Mouse (Mus musculus) liver, embryonic 14.5 days (tissue): ENCODE measurements at regions not wholly inside any gene's neighbourhood (a gene's known extent, or its start where the extent isn't known, plus 50 kb on each side); places are given as distances from the start of the nearest gene placed in this dataset.

Experiments used
- ATAC-seq: fragments of 200-750 bp; cut with Nextera tagmentation; 2 replicates; pipeline ENCODE4 v1.8.0; 2017; ENCODE audit warnings: moderate number of reproducible peaks, mild to moderate bottlenecking, moderate library complexity; ENCODE audit not compliant: insufficient read depth
- DNase-seq, 3 experiments: peaks; one replicate each; pipeline ENCODE4 v3.0.0-alpha.2; 2012 to 2013; ENCODE audit warnings: low read depth in 3 of 3, low spot score in 3 of 3
- H3K27ac ChIP-seq: fragments of 300-500 bp; sonication (generic); 2 replicates; pipeline ENCODE4 v1.5.1; 2014; ENCODE audit warnings: moderate library complexity, mild to moderate bottlenecking, control low read depth, inconsistent platforms
- H3K27me3 ChIP-seq: fragments of 300-500 bp; sonication (generic); 2 replicates; pipeline ENCODE4 v1.6.1; 2014; ENCODE audit warnings: mild to moderate bottlenecking, low read length, moderate library complexity; ENCODE audit not compliant: control insufficient read depth, insufficient read depth
- H3K36me3 ChIP-seq: fragments of 300-500 bp; sonication (generic); replicated peaks from 2 replicates; pipeline ENCODE4 v1.6.1; 2014; ENCODE audit warnings: low read depth; ENCODE audit not compliant: control insufficient read depth, insufficient read depth
- H3K4me1 ChIP-seq, 2 experiments: fragments of 200-500 bp in 1 of 2; fragments of 300-500 bp in 1 of 2; sonication (generic) in 1 of 2; replicated peaks; 2 replicates each; pipeline ENCODE4 v1.6.1; 2012 to 2014; ENCODE audit warnings: antibody characterized with exemption in 1 of 2, inconsistent platforms in 1 of 2, low read length in 1 of 2; ENCODE audit not compliant: control insufficient read depth in 2 of 2, insufficient read depth in 2 of 2
- H3K4me2 ChIP-seq: fragments of 300-500 bp; sonication (generic); 2 replicates; pipeline ENCODE4 v1.6.1; 2014; ENCODE audit warnings: low read depth, mild to moderate bottlenecking, control low read depth, moderate library complexity
- H3K4me3 ChIP-seq, 2 experiments: fragments of 200-500 bp in 1 of 2; fragments of 300-500 bp in 1 of 2; sonication (generic) in 1 of 2; 2 replicates each; pipeline ENCODE4 v1.5.1; 2012 to 2014; ENCODE audit warnings: low read depth in 2 of 2, low read length in 2 of 2, mild to moderate bottlenecking in 2 of 2, control low read depth in 1 of 2, inconsistent platforms in 1 of 2, moderate library complexity in 1 of 2; ENCODE audit not compliant: insufficient read depth in 1 of 2
- H3K9ac ChIP-seq: fragments of 300-500 bp; sonication (generic); replicated peaks from 2 replicates; pipeline ENCODE4 v1.6.1; 2014; ENCODE audit warnings: mild to moderate bottlenecking, control low read depth, moderate library complexity
- H3K9me3 ChIP-seq: fragments of 300-500 bp; sonication (generic); 2 replicates; pipeline ENCODE4 v1.6.1; 2016; ENCODE audit warnings: low read length, mixed read lengths; ENCODE audit not compliant: control insufficient read depth
- CTCF ChIP-seq: IDR thresholded peaks from 2 replicates; pipeline ENCODE4 v1.5.1; 2016; ENCODE audit warnings: antibody characterized with exemption, low read depth, control low read depth
- EP300 ChIP-seq: IDR thresholded peaks from 2 replicates; pipeline ENCODE4 v1.6.1; 2016; ENCODE audit warnings: antibody characterized with exemption, low read depth
- WGBS: fragments of 180-500 bp; shearing (Covaris S2); extraction: QIAGEN DNeasy Blood & Tissue Kit; methylation state at CpG from one replicate; pipeline ENCODE4 v1.1.7; 2014; ENCODE audit not compliant: insufficient replicate concordance; 5-methylcytosine and 5-hydroxymethylcytosine counted together

DNA sequence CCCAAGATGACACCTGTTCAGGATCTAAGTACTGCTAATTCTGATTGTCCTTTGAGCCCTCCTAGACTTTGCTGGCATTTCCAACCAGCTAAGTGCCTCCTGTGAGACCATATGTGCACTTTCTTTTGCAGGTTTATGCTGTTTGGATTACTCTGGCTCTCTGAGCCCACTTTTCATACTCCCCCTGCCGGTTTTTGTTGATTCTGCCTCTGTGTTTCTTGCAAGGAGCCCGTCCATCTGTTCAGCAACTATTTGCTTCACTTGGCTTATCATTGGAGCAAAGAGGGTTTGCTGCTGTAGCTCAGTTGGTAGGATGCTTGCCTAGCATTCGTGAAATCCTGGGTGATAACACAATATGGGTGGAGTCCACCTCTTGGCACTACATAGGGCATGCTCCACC lies 52.8 kb upstream of the Cldn5 start:
- no peak for ATAC-seq
- H3K4me3 ChIP-seq: no peak overlapping the region
- H3K9me3 ChIP-seq: no peaks in the 10 kb centered on the region
- H3K4me1 ChIP-seq: no peaks in the 10 kb centered on the region
- 31% methylated on average over 3 of the region's 3 CpGs for WGBS
- TF ChIP-seq CTCF (no peak), EP300 (no peak)
- H3K9ac ChIP-seq: no peak overlapping the region
- no peaks in the 10 kb centered on the region for H3K36me3 ChIP-seq
- H3K4me2 ChIP-seq: no peak overlapping the region
- no peak for DNase-seq
- H3K27me3 ChIP-seq: no peaks in the 10 kb centered on the region
- H3K27ac ChIP-seq: no peak overlapping the region

DNA sequence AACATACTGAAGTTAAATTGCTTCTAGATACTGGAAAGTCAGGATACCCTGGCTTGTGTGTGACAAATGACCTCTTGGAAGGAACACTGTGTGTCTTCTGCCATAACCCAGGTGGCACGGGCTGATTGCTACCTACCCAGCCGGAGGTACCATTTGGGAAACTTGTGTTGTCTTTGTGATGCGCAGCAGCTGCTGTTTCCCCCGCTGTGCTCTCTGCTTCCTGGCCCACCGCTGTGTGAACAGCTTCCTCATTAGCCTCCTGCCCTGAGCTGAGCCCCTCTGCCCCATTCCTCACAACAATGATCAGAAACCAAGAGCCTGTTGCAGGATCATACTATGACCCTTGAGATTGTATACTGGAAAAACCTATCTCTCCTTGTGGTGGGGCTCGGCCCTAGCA lies 51.9 kb upstream of the Cldn5 start:
- no peaks in the 10 kb centered on the region for H3K4me1 ChIP-seq
- no peak overlapping the region for H3K4me3 ChIP-seq
- no peaks in the 10 kb centered on the region for H3K9me3 ChIP-seq
- H3K9ac ChIP-seq: no peak overlapping the region
- H3K27me3 ChIP-seq: no peaks in the 10 kb centered on the region
- H3K27ac ChIP-seq: no peak overlapping the region
- 26% methylated on average over 6 of the region's 6 CpGs for WGBS
- ATAC-seq: no peak
- H3K4me2 ChIP-seq: no peak overlapping the region
- TF ChIP-seq CTCF (no peak), EP300 (no peak)
- no peaks in the 10 kb centered on the region for H3K36me3 ChIP-seq
- DNase-seq: no peak
